Mouse (Mus musculus): ENCODE measurements at regions not wholly inside any gene's neighbourhood (a gene's known extent, or its start where the extent isn't known, plus 50 kb on each side); places are given as distances from the start of the nearest gene placed in this dataset.

DNA sequence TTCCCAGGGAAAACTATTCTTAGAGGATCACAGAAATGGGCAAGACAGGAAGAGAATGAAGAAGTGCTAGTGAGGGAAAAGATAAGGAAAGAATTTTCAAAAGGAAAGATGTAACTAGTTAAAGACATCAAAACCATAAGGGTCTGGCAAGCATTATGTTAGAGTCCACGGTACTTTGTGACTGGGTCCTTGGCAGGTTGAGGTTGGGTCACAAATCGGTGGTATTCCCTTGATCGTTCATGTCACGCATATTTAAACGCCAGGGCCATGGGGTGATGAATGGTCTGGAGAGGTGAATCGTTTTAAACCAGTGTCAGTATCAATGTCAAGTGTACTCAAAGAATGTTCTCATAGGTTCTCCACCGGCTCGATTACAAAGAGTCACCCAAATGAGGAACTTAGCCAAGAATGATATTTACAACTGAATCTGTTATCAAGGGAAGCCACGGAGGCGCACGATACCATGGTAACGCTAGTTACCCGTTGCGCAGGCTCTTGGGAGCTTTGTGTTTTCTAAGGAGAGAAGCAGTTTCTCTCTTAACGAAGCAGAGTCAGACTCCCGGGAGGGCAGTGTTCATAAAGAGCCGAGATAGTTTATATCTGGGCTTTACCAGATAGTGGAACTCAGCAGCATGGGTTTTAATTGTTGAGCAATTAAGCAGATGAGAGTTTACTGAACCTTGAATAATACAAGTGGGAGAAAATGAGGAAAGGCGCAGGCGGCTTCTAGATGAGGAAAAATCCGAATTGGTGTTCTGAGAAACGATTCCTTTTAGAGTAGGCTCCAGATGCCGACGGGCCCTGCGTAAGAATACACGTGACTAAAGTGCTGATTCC lies 124.0 kb downstream of the Cdc42ep3 start:
- Histone ChIP-seq H3K4me1 (replicated peaks; ENCODE audit: low read depth, low read length) (peaks cover 8% of the 10 kb centered on the region; the same call in 1 of the 2 replicates), H3K27me3 (ENCODE audit: insufficient read depth, low read length) (no peaks in the 10 kb centered on the region), H3K36me3 (ENCODE audit: insufficient read depth, low read length) (no peaks in the 10 kb centered on the region), H3K9me3 (ENCODE audit: low read length) (no peaks in the 10 kb centered on the region), H3K4me3 (replicated peaks; ENCODE audit: low read length) (no peak overlapping the region)
- no peak for TF ChIP-seq CTCF (conservative IDR thresholded peaks at IDR 0.05; ENCODE audit: low read length)

DNA sequence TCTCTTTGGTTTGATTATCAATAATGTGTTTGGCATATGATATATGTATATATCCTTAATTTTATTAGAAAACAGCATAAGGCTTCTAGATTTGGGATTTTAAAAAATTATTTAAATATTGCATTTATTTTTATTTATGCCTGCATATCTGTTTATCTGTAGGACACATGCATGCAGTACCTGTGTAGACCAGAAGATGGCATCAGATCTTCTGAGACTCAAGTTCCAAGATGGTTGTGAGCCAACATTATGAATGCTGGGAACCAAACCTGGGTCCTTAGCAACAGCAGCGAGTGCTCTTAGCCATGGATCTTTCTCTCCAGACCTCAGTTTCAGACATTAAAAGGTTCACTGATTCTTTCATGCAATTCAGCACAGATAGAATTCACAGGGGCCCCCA lies 148.3 kb downstream of the Cdc42ep3 start:
- no peaks in the 10 kb centered on the region for H3K27me3 ChIP-seq (ENCODE audit: insufficient read depth, low read length)
- peaks cover 10% of the 10 kb centered on the region for H3K9me3 ChIP-seq (ENCODE audit: low read length)
- H3K36me3 ChIP-seq (ENCODE audit: insufficient read depth, low read length), result no peaks in the 10 kb centered on the region
- H3K4me1 ChIP-seq (replicated peaks; ENCODE audit: low read depth, low read length), result no peaks in the 10 kb centered on the region
- no peak for TF ChIP-seq NANOG (IDR thresholded peaks at IDR 0.05; ENCODE audit: borderline replicate concordance, low read length)
- peak; percentile 32; the same call in 1 of the 2 replicates for TF ChIP-seq CTCF (conservative IDR thresholded peaks at IDR 0.05; ENCODE audit: low read length)
- H3K4me3 ChIP-seq (replicated peaks; ENCODE audit: low read length), result no peak overlapping the region

- Histone ChIP-seq H3K27me3 (ENCODE audit: insufficient read depth, low read length) (no peaks in the 10 kb centered on the region), H3K9me3 (ENCODE audit: low read length) (peaks cover 10% of the 10 kb centered on the region), H3K4me1 (replicated peaks; ENCODE audit: low read depth, low read length) (no peaks in the 10 kb centered on the region), H3K36me3 (ENCODE audit: insufficient read depth, low read length) (no peaks in the 10 kb centered on the region), H3K4me3 (replicated peaks; ENCODE audit: low read length) (no peak overlapping the region)
- no peak for TF ChIP-seq CTCF (conservative IDR thresholded peaks at IDR 0.05; ENCODE audit: low read length)
- no peak for TF ChIP-seq NANOG (IDR thresholded peaks at IDR 0.05; ENCODE audit: borderline replicate concordance, low read length)
- no peak for TF ChIP-seq POU5F1 (IDR thresholded peaks at IDR 0.05; ENCODE audit: borderline replicate concordance, low read length)
Measured at GRCm38 (mm10) chr17:79206111-79206510, 148.8 kb downstream of the Cdc42ep3 start.

DNA sequence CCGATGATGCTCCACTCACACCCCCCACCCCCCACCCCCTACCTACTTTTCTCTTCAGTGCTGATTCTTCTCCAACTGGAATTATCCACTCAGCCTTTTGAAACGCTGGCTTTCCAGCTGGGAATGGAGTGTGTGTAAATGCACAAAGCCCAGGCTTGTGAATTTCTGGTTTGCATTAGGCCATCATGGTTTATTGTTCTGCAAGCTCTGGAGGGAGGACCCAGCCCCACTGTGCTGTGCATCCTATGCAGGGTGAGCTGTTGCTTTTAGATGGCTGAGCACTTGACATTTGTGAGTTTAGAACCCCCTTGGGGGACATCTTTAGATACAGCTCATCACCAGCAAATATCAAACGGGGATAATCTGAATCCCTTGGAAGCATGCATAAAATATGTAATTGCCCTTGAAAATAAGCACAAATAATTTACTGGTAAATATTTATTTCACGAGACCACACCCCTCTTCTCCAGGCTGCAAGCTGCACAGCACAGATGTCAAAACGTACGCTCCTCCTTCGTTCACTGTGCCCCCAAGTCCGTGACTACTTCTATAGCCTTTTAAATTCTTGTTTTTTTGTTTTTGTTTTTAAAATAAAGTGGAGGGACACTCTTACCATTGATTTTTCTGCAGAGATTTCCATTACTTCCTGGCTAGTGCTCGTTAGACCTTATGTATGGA lies 148.2 kb downstream of the Qpct start:
- H3K4me3 ChIP-seq (replicated peaks; ENCODE audit: low read length), result no peak overlapping the region
- no peaks in the 10 kb centered on the region for H3K36me3 ChIP-seq (ENCODE audit: insufficient read depth, low read length)
- peaks cover 7% of the 10 kb centered on the region for H3K9me3 ChIP-seq (ENCODE audit: low read length)
- H3K27me3 ChIP-seq (ENCODE audit: insufficient read depth, low read length), result no peaks in the 10 kb centered on the region
- TF ChIP-seq POU5F1 (IDR thresholded peaks at IDR 0.05; ENCODE audit: borderline replicate concordance, low read length) (no peak), CTCF (conservative IDR thresholded peaks at IDR 0.05; ENCODE audit: low read length) (no peak), NANOG (IDR thresholded peaks at IDR 0.05; ENCODE audit: borderline replicate concordance, low read length) (no peak)
- peaks cover 3% of the 10 kb centered on the region; the same call in 1 of the 2 replicates for H3K4me1 ChIP-seq (replicated peaks; ENCODE audit: low read depth, low read length)

DNA sequence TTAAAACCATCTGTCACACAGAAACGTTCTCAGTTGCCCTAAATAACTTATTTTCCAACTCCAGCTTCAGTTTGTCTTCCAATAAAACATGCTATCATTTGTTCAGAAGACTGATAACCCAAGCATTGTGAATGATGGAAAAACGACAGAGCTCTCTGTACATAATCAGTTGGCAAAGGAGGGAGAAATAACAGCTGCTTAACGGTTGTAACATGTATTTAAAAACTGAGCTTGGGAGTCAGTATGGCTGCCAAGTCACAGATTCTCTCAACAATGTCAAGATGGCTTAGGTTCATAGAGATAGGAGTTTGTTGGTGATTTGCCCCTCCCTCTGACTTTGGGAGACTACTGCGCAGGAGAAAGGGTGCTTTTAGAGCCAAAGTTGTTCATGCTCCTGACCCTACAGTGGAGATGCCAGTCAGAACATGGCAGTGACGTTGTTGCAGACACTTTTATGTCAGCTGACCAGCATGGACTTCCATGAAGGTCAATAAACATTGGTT lies 140.2 kb downstream of the Qpct start:
- no peaks in the 10 kb centered on the region for H3K4me1 ChIP-seq (replicated peaks; ENCODE audit: low read depth, low read length)
- no peak for TF ChIP-seq NANOG (IDR thresholded peaks at IDR 0.05; ENCODE audit: borderline replicate concordance, low read length)
- no peak for TF ChIP-seq CTCF (conservative IDR thresholded peaks at IDR 0.05; ENCODE audit: low read length)
- TF ChIP-seq POU5F1 (IDR thresholded peaks at IDR 0.05; ENCODE audit: borderline replicate concordance, low read length), result no peak
- H3K27me3 ChIP-seq (ENCODE audit: insufficient read depth, low read length), result no peaks in the 10 kb centered on the region
- H3K36me3 ChIP-seq (ENCODE audit: insufficient read depth, low read length), result no peaks in the 10 kb centered on the region
- H3K4me3 ChIP-seq (replicated peaks; ENCODE audit: low read length), result no peak overlapping the region
- no peaks in the 10 kb centered on the region for H3K9me3 ChIP-seq (ENCODE audit: low read length)

GRCm38 (mm10) chr17:79188282-79188681 lies 136.6 kb downstream of the Qpct start:
- TF ChIP-seq POU5F1 (IDR thresholded peaks at IDR 0.05; ENCODE audit: borderline replicate concordance, low read length) (no peak), CTCF (conservative IDR thresholded peaks at IDR 0.05; ENCODE audit: low read length) (no peak), NANOG (IDR thresholded peaks at IDR 0.05; ENCODE audit: borderline replicate concordance, low read length) (no peak)
- H3K4me1 ChIP-seq (replicated peaks; ENCODE audit: low read depth, low read length), result no peaks in the 10 kb centered on the region
- no peaks in the 10 kb centered on the region for H3K36me3 ChIP-seq (ENCODE audit: insufficient read depth, low read length)
- H3K9me3 ChIP-seq (ENCODE audit: low read length), result no peaks in the 10 kb centered on the region
- no peak overlapping the region for H3K4me3 ChIP-seq (replicated peaks; ENCODE audit: low read length)
- no peaks in the 10 kb centered on the region for H3K27me3 ChIP-seq (ENCODE audit: insufficient read depth, low read length)

- no peaks in the 10 kb centered on the region for H3K4me1 ChIP-seq (replicated peaks; ENCODE audit: low read depth, low read length)
- no peaks in the 10 kb centered on the region for H3K36me3 ChIP-seq (ENCODE audit: insufficient read depth, low read length)
- H3K9me3 ChIP-seq (ENCODE audit: low read length), result no peaks in the 10 kb centered on the region
- TF ChIP-seq NANOG (IDR thresholded peaks at IDR 0.05; ENCODE audit: borderline replicate concordance, low read length) (no peak), POU5F1 (IDR thresholded peaks at IDR 0.05; ENCODE audit: borderline replicate concordance, low read length) (no peak), CTCF (conservative IDR thresholded peaks at IDR 0.05; ENCODE audit: low read length) (no peak)
- no peak overlapping the region for H3K4me3 ChIP-seq (replicated peaks; ENCODE audit: low read length)
- no peaks in the 10 kb centered on the region for H3K27me3 ChIP-seq (ENCODE audit: insufficient read depth, low read length)
Measured at GRCm38 (mm10) chr17:79180277-79181130, 128.8 kb downstream of the Qpct start.

GRCm38 (mm10) chr17:79177259-79177658 lies 125.6 kb downstream of the Qpct start:
- Histone ChIP-seq H3K4me3 (replicated peaks; ENCODE audit: low read length) (no peak overlapping the region), H3K36me3 (ENCODE audit: insufficient read depth, low read length) (no peaks in the 10 kb centered on the region), H3K27me3 (ENCODE audit: insufficient read depth, low read length) (no peaks in the 10 kb centered on the region), H3K4me1 (replicated peaks; ENCODE audit: low read depth, low read length) (no peaks in the 10 kb centered on the region), H3K9me3 (ENCODE audit: low read length) (no peaks in the 10 kb centered on the region)
- TF ChIP-seq CTCF (conservative IDR thresholded peaks at IDR 0.05; ENCODE audit: low read length) (no peak), NANOG (IDR thresholded peaks at IDR 0.05; ENCODE audit: borderline replicate concordance, low read length) (no peak), POU5F1 (IDR thresholded peaks at IDR 0.05; ENCODE audit: borderline replicate concordance, low read length) (no peak)

Measured in E14TG2a.4 (cell line).